Mouse (Mus musculus): Measurements from ENCODE around the gene Ptgr2. TPM values are rescaled to one million over a fixed set of nuclear protein-coding genes. Genes with fewer than 3 reads are reported as not detected.

The Ptgr2 gene
- polyA plus RNA-seq, 1 experiment = 31.2 TPM

- no peak for TF ChIP-seq POLR2A (IDR thresholded peaks at IDR 0.05; ENCODE audit: insufficient read depth, low read length)
- TF ChIP-seq EP300 (IDR thresholded peaks at IDR 0.05; ENCODE audit: insufficient read depth, low read depth, low read length) = no peak
- TF ChIP-seq CTCF (IDR thresholded peaks at IDR 0.05; ENCODE audit: low read depth, low read length) = no peak
- no peak overlapping the region for H3K4me3 ChIP-seq (ENCODE audit: low read depth, low read length)
- H3K9ac ChIP-seq (ENCODE audit: low read depth, poor library complexity, severe bottlenecking) = no peak overlapping the region
- H3K36me3 ChIP-seq (ENCODE audit: control insufficient read depth, insufficient read depth, low read length, poor library complexity, severe bottlenecking) = peaks cover 3% of the 10 kb centered on the region; the same call in 1 of the 2 replicates
- no peaks in the 10 kb centered on the region for H3K4me1 ChIP-seq (ENCODE audit: control insufficient read depth, insufficient read depth, low read length)
- H3K27ac ChIP-seq (ENCODE audit: insufficient read depth, low read length) = no peak overlapping the region
- H3K27me3 ChIP-seq (ENCODE audit: control insufficient read depth, insufficient read depth, low read length, poor library complexity, severe bottlenecking) = no peaks in the 10 kb centered on the region
- H3K9me3 ChIP-seq (replicated peaks; ENCODE audit: control insufficient read depth, insufficient read depth, low read length, poor library complexity, severe bottlenecking) = no peaks in the 10 kb centered on the region
Measured at GRCm38 (mm10) chr12:84304554-84304953, 19.5 kb downstream of the Ptgr2 start.

- no peaks in the 10 kb centered on the region for H3K4me1 ChIP-seq (ENCODE audit: control insufficient read depth, insufficient read depth, low read length)
- no peak overlapping the region for H3K9ac ChIP-seq (ENCODE audit: low read depth, poor library complexity, severe bottlenecking)
Measured at GRCm38 (mm10) chr12:84311306-84311705, 26.3 kb downstream of the Ptgr2 start.

GRCm38 (mm10) chr12:84316006-84316405, 31.0 kb downstream of the Ptgr2 start:
- peak overlapping the region; percentile 82 for H3K9ac ChIP-seq (ENCODE audit: low read depth, poor library complexity, severe bottlenecking)
- no peaks in the 10 kb centered on the region for H3K4me1 ChIP-seq (ENCODE audit: control insufficient read depth, insufficient read depth, low read length)
- TF ChIP-seq EP300 (IDR thresholded peaks at IDR 0.05; ENCODE audit: insufficient read depth, low read depth, low read length) (no peak), POLR2A (IDR thresholded peaks at IDR 0.05; ENCODE audit: insufficient read depth, low read length) (no peak), CTCF (IDR thresholded peaks at IDR 0.05; ENCODE audit: low read depth, low read length) (no peak)
- H3K27ac ChIP-seq (ENCODE audit: insufficient read depth, low read length) = no peak overlapping the region
- H3K9me3 ChIP-seq (replicated peaks; ENCODE audit: control insufficient read depth, insufficient read depth, low read length, poor library complexity, severe bottlenecking) = no peaks in the 10 kb centered on the region
- H3K27me3 ChIP-seq (ENCODE audit: control insufficient read depth, insufficient read depth, low read length, poor library complexity, severe bottlenecking) = no peaks in the 10 kb centered on the region
- no peaks in the 10 kb centered on the region for H3K36me3 ChIP-seq (ENCODE audit: control insufficient read depth, insufficient read depth, low read length, poor library complexity, severe bottlenecking)
- no peak overlapping the region for H3K4me3 ChIP-seq (ENCODE audit: low read depth, low read length)

More at GRCm38 (mm10) chr12:84311306-84311705, 26.3 kb downstream of the Ptgr2 start:
- Histone ChIP-seq H3K27me3 (ENCODE audit: control insufficient read depth, insufficient read depth, low read length, poor library complexity, severe bottlenecking) (no peaks in the 10 kb centered on the region), H3K9me3 (replicated peaks; ENCODE audit: control insufficient read depth, insufficient read depth, low read length, poor library complexity, severe bottlenecking) (no peaks in the 10 kb centered on the region), H3K4me3 (ENCODE audit: low read depth, low read length) (no peak overlapping the region), H3K27ac (ENCODE audit: insufficient read depth, low read length) (no peak overlapping the region), H3K36me3 (ENCODE audit: control insufficient read depth, insufficient read depth, low read length, poor library complexity, severe bottlenecking) (no peaks in the 10 kb centered on the region)
- no peak for TF ChIP-seq POLR2A (IDR thresholded peaks at IDR 0.05; ENCODE audit: insufficient read depth, low read length)

GRCm38 (mm10) chr12:84316721-84317621, 31.9 kb downstream of the Ptgr2 start, which contains the start of gene Zfp410:
Zfp410 (plus strand) TSS chr12:84316852.
- no peak for TF ChIP-seq CTCF (IDR thresholded peaks at IDR 0.05; ENCODE audit: low read depth, low read length)
- 0 out of 2 replicates have a peak, but pooled peaks have one; percentile 43 for TF ChIP-seq EP300 (IDR thresholded peaks at IDR 0.05; ENCODE audit: insufficient read depth, low read depth, low read length)
- peak; percentile 60 for TF ChIP-seq POLR2A (IDR thresholded peaks at IDR 0.05; ENCODE audit: insufficient read depth, low read length)
- H3K36me3 ChIP-seq (ENCODE audit: control insufficient read depth, insufficient read depth, low read length, poor library complexity, severe bottlenecking) = no peaks in the 10 kb centered on the region
- no peaks in the 10 kb centered on the region for H3K9me3 ChIP-seq (replicated peaks; ENCODE audit: control insufficient read depth, insufficient read depth, low read length, poor library complexity, severe bottlenecking)
- no peaks in the 10 kb centered on the region for H3K27me3 ChIP-seq (ENCODE audit: control insufficient read depth, insufficient read depth, low read length, poor library complexity, severe bottlenecking)
- peak within 1 kb of the TSS; percentile 74 for H3K4me3 ChIP-seq (ENCODE audit: low read depth, low read length)
- H3K9ac ChIP-seq (ENCODE audit: low read depth, poor library complexity, severe bottlenecking) = peak within 1 kb of the TSS; percentile 82
- no peak within 1 kb of the TSS for H3K27ac ChIP-seq (ENCODE audit: insufficient read depth, low read length)
- no peaks in the 10 kb centered on the region for H3K4me1 ChIP-seq (ENCODE audit: control insufficient read depth, insufficient read depth, low read length)

- Histone ChIP-seq H3K9me3 (replicated peaks; ENCODE audit: control insufficient read depth, insufficient read depth, low read length, poor library complexity, severe bottlenecking) (no peaks in the 10 kb centered on the region), H3K27me3 (ENCODE audit: control insufficient read depth, insufficient read depth, low read length, poor library complexity, severe bottlenecking) (no peaks in the 10 kb centered on the region), H3K27ac (ENCODE audit: insufficient read depth, low read length) (no peak overlapping the region), H3K4me1 (ENCODE audit: control insufficient read depth, insufficient read depth, low read length) (no peaks in the 10 kb centered on the region), H3K4me3 (ENCODE audit: low read depth, low read length) (no peak overlapping the region), H3K9ac (ENCODE audit: low read depth, poor library complexity, severe bottlenecking) (no peak overlapping the region), H3K36me3 (ENCODE audit: control insufficient read depth, insufficient read depth, low read length, poor library complexity, severe bottlenecking) (peaks cover 18% of the 10 kb centered on the region)
- no peak for TF ChIP-seq POLR2A (IDR thresholded peaks at IDR 0.05; ENCODE audit: insufficient read depth, low read length)
- TF ChIP-seq EP300 (IDR thresholded peaks at IDR 0.05; ENCODE audit: insufficient read depth, low read depth, low read length) = no peak
- TF ChIP-seq CTCF (IDR thresholded peaks at IDR 0.05; ENCODE audit: low read depth, low read length) = no peak
Measured at GRCm38 (mm10) chr12:84327111-84327512, 42.1 kb downstream of the Ptgr2 start.

GRCm38 (mm10) chr12:84336963-84337625, 52.1 kb downstream of the Ptgr2 start:
- TF ChIP-seq POLR2A (IDR thresholded peaks at IDR 0.05; ENCODE audit: insufficient read depth, low read length) (no peak), EP300 (IDR thresholded peaks at IDR 0.05; ENCODE audit: insufficient read depth, low read depth, low read length) (no peak), CTCF (IDR thresholded peaks at IDR 0.05; ENCODE audit: low read depth, low read length) (no peak)
- H3K27ac ChIP-seq (ENCODE audit: insufficient read depth, low read length) = no peak overlapping the region
- no peak overlapping the region for H3K9ac ChIP-seq (ENCODE audit: low read depth, poor library complexity, severe bottlenecking)
- no peak overlapping the region for H3K4me3 ChIP-seq (ENCODE audit: low read depth, low read length)
- peaks cover 15% of the 10 kb centered on the region for H3K36me3 ChIP-seq (ENCODE audit: control insufficient read depth, insufficient read depth, low read length, poor library complexity, severe bottlenecking)
- H3K27me3 ChIP-seq (ENCODE audit: control insufficient read depth, insufficient read depth, low read length, poor library complexity, severe bottlenecking) = no peaks in the 10 kb centered on the region
- H3K4me1 ChIP-seq (ENCODE audit: control insufficient read depth, insufficient read depth, low read length) = no peaks in the 10 kb centered on the region
- no peaks in the 10 kb centered on the region for H3K9me3 ChIP-seq (replicated peaks; ENCODE audit: control insufficient read depth, insufficient read depth, low read length, poor library complexity, severe bottlenecking)

Data from ES-Bruce4 (cell line).